Mouse (Mus musculus): ENCODE measurements around the gene Gcnt1.

DNA sequence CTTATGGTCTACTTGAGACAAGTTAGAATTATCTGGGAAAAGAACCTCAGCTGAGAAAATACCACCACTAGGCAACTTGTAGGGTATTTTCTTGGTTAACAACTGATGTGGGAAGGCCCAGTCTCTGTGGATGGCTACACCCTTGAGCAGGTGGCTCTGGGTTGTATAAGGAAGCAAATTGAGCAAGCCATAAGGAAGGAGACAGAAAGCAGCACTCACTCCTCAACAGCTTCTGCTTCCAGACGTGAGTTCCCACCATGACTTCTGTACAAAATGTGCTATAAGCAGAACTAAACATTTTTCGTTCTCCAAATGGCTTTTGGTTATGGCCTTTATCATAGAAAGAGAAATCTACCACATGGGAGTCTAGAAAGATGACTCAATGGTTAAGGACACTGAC, 58.2 kb downstream of the Gcnt1 start:
- TF ChIP-seq CTCF (IDR thresholded peaks at IDR 0.05; ENCODE audit: low read depth) (no peak), EP300 (optimal IDR thresholded peaks at IDR 0.05) (no peak)

Data from stomach, postnatal 0 days (tissue).